Mouse (Mus musculus): ENCODE measurements at regions not wholly inside any gene's neighbourhood (a gene's known extent, or its start where the extent isn't known, plus 50 kb on each side); places are given as distances from the start of the nearest gene placed in this dataset.

DNA sequence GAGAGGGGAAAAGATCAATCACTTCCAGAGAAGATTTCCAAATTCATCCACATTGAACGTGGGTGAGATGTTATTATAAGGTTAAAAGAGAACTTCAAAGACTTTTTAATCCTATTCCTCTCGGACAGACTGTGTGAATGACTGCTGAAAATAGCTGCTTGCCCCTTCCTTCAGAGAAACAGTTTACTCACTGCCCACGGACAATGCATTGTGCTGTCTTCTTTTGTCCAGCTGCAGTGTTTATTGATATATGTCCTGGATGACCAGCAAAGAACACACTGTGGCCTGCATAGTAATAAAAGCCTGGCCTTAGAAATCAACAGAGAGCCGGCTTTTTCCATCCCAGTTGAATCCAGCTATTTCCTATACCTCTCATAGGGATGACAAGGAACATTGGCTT lies 621.3 kb downstream of the Plxdc2 start:
- no peak for TF ChIP-seq CTCF (IDR thresholded peaks at IDR 0.05; ENCODE audit: low read depth, low read length)
- TF ChIP-seq POLR2A (IDR thresholded peaks at IDR 0.05; ENCODE audit: insufficient read depth, low read length), result no peak

Measured in ES-Bruce4 (cell line).